Mouse (Mus musculus): ENCODE data around the gene Rilpl1.
"Not testable (repeated sequence)": the region's sequence is repeated elsewhere in the genome, so short reads cannot be mapped to it uniquely, and the experiment has no call there.

Rilpl1 gene

DNA sequence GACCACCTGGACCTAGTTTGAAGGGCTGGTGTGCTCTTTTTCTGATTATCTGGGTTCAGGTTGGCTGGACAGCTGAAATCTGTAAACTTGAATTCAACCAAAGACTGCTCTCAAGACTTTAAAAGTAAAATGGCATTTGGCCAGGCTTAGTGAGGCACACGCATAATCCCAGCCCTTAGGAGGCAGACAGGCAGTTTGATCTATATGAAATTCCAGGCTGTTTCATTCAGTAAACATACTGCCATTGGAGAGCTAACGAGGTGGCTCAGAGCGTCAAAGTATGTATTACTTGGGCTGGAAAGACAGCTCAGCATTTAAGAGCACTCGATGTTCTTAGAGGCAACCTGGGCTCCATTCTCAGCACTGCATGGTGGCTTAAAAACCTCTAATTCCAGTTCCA lies 39.5 kb downstream of the Rilpl1 start:
- DNase-seq, result no peak

DNA sequence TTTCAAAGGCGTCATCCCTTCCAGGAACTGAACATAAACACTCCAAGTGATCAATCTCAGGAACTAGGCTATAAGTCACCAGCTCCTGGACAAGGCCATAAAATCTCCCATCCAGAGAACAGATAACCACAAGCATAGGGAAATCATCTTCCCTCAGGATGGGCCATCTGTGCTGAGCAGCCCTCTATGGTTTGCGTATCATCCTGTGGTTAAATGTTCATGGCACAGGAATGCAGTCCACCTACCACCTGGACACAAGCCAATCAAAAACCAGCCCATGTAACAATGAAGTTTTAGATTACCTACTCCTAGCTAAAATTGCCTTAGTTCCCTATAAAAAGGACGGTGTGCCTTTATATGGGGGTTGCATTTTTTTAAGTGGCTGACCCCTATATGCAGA lies 42.3 kb downstream of the Rilpl1 start:
- DNase-seq, result no peak

DNA sequence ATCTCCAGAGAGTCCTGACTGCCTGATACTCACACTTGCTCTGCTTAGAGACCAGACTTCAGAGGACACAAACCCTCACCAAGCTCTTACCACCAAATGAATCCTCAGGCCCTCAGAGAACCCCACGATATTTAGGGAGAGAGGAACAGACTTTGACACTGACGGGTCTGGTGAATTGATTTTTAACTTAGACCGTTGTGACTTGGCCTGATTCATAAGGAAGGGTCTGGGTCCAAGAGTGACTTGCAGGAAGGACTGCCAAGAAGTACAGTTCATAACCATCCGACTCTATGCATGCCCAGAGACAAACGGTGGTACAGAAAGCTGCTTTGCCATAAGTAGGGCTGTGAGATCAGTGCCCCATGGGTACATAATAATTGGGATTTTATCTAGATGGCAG lies 45.5 kb downstream of the Rilpl1 start:
- no peak for DNase-seq

DNA sequence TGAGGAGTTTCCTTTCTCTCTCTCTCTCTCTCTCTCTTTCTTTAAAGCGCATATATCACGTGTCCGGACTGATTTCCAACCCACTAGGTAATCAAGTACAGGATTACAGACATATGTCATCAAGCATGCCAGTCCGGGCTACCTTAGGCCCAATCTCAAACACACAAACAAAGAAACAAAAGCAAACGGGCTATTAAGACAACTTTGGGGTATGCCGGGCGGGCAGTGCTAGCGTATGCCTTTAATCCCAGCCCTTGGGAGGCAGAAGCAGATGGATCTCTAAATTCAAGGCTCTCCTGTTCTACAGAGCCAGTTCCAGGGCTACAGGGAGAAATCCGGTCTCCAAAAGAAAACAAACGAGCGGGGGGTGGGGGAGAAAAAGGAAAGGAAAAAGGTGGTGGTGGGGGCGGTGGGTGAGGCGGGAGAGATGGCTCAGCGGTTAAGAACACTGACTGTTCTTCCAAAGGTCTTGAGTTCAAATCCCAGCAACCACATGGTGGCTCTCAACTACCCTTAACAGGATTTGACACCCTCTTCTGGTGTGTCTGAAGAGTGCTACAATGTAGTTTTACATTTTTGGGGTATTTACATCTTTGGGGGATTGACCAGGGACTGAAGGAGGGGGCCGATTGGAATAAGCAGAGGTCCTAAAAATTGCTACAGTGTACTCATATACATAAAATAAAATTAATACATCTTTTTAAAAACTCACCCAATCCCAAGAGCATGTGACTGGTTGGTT lies 47.4 kb downstream of the Rilpl1 start:
- no peak for DNase-seq

DNA sequence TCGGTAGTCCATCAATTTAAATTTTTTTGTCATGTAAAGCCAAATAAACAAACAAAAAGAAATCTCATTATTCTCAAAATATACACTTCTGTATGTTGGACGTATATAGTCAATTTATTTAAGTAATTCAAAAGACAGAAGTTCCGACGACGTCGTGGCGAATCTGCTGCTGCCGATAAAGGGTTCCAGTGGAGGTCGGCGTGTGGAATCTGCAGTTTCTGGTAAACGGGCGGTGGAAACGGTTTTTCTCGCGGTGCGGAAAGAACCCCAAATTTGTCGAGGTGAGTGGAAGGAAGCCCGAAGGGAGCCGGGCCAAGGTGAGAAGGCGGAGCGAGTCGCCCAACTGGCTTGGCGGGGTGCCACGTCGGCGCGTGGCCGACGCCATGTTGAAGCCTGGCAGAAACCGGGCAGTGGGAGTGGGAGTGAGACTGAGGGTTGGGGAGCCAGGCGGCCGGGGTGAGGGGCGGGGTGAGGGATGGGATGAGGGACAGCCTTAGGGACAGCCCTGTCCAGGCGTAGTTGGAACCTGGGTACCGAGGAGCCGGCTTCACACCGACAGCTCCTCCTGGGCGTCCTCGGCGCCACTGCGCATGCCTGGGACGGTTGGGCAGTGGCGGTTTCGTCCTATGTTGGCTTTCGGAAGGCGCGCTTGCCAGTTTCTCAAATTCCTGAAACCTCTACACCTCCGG lies 48.1 kb downstream of the Rilpl1 start, which contains the start of gene Snrnp35:
Gene Snrnp35, plus strand, starts transcription at position 169 of the 689 bp plus-strand sequence.
- DNase-seq, result peak; percentile 92

DNA sequence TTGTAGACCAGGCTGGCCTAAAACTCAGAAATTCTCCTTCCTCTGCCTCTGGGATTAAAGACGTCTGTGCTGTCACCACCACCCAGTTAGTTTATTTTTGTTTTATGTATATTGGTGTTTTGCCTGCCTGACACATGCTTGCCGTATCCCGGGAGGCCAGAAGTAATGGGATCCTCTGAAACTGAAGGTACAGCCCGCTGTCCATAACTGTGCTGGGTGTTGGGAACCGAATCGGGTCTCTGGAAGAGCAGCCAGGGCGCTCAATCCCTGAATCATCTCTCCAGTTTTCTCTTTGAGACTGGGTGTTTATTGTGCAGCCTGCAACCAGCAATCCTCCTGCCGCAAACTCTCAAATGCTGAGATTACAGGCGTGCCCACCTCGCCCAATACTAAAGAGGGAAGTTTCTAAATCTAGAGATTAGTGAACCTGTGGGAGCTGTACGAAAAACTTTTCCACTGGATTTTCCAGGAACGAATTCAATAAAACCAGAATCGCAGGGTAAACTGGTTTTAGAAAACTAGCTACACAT lies 48.7 kb downstream of the Rilpl1 start:
- DNase-seq, result peak; percentile 28

DNA sequence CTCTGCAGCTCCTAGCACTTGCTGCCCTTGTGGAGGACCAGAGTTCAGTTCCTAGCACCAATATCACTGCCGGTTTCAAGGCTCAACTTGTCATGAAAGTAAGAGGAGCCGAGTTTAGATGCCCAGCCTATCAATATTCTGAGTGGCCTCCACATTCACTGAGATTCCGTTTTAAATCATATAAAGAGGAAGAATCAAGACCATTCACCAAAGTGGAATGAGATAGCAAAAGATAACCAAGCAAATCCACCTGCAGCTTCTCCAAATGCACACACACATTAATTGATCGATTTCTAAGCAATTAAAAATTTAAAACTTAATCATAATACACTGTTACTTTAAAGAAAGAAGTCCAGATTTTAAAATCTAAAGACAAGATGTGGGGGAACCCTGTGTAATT lies 49.5 kb downstream of the Rilpl1 start:
- no peak for DNase-seq

DNA sequence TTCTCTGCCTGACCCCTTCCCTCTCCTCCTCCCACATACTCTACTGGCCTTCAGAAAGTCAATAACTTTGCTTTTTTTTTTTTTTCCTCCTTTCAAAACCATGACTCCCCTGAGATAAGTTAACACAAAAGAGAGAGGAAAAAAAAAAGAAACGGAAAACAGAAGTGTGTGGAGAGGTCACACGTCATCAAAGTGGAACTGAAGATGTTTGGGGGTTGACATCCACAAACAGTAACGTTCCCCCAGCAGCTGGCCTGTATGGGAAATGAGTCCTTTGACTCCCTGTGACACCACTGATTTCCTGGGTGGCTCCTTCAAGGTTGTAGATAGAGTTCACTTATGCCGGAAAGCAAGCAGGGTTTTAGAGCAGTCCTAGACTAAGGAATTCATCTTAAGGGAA lies 51.1 kb downstream of the Rilpl1 start:
- DNase-seq, result no peak

DNA sequence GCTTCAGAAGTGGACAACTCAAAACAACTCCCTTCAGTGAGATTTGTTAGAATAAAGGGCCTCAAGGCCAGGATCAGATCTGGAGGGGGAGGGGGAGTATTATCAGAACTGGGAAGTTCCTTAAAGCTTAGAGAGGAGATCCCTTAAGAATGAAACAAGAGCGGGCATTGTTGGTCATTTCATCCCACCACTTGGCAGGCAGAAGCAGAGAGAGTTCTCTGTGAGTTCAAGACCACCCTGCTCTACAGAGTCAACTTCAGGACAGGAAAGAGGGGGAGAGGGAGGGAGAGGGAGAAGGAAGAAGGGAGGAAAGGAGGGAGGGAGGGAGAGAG lies 52.4 kb downstream of the Rilpl1 start:
- DNase-seq, result no peak

DNA sequence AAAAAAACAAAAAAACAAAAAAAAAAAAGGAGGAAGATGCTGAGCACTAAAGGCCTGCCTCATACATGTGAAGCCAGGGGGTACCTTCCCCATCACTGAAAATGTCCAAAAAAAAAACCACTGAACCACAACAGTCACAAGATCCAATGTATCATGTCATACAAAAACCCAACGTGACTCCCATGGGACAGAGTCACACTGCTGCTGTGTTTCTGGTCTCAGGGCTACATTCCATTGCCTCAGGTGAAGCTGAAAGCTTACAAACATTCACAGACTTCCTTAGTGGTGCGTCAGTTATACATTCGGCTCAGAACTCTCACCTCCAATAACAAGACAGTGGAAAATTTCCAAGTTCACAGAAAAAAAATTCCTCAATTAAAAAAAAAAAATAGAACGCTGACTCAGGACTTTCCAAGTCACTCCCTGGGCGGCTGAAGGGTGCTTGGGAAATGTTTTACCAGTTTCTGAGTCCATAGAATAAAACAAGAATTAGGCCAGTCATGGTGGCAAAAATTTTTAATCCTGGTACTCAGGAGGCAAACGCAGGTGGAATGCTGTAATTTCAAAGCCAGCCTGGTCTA lies 60.5 kb downstream of the Rilpl1 start:
- no peak for DNase-seq

DNA sequence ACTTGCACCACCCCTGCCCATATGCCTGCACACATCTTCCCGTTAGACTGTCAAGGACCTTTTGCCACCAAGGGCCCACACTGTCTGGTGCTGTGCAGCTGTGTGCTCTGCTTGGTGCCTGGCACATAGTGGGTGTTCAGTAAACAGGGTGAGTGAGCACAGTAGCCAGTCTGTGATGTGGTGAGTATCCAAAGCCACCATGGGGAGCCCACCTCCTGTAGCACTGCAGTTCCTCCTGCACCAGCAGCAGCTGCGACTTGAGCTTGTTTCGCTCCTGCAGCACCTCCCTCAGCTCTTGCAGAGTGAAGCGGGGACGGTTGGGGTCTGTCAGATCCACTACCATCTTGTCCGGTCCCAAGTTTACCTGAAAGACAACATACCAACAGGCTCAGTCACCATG lies 61.7 kb downstream of the Rilpl1 start:
- no peak for DNase-seq

DNA sequence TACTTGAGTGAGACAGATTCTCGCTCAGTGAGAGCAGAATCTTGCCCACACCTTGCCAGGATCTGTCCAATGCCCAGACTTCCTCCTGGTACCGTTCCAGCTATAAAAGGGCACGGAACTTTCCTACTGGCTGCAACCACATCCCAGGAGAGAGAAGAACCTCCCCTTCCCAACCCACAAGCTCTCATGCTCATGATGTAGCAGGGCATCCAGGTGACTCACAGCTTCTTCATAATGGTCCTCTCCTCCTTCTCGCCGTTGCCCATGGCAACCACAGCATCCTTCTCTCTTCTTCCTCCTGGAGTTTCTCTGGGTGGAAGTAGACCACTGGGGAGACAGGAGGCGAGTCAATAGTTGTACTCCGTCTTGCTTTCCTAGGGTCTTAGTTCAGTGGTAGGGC lies 62.8 kb downstream of the Rilpl1 start:
- no peak for DNase-seq

DNA sequence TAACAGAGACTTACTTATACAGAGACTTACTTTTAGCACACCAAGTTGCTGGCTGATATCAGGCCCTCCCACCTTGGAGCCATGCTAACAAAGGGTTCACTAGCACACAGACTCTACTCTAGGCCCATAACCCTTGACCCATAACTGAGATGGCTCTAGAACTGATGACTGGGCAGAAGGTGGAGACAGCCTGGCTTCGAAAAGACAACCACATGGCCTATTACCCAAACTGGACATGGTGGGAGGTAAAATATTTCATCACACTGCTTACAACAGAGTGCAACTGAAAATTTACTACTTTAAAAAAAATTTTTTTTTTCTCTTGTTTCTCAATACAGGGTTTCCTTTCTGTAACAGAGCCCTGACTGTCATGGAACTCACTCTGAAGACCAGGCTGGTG lies 63.4 kb downstream of the Rilpl1 start:
- no peak for DNase-seq

DNA sequence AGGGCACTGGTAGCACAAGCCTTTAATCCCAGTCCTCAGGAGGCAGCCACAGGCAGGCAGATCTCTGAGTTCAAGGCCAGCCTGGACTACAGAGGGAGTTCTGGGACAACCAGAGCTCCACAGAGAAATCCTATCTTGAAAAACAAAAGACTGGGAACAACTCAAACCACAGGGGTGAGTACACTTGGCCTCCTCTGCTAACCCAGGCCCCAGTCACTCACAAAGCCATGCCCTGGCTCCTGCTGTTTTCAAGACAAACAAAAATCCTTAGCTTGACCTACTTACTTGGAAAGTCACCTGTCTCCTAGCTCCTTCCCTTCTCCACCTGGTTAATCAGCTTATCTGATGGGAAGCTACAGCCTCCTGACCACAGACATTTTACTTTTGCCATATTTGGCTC lies 66.3 kb downstream of the Rilpl1 start:
- DNase-seq, result no peak

DNA sequence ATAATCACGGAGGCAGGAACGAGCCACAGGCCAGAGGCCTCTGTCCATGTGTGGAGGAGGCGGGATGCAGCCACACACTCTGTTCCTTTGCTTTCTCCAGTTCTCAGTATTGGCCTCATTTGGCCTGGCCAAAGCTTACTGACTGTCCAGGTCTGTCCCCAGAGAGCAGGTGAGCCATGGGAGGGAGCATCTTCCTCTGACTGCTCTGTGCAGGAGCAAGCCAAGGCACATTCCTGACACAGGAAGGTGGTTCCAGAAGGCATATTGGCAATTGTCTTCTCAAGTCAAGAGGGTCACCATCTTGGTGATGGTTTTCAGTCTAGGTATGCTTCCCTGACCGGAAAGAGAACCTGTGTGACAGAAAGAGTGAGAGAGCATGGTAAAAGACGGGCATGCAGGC lies 67.7 kb downstream of the Rilpl1 start:
- DNase-seq, result no peak

DNA sequence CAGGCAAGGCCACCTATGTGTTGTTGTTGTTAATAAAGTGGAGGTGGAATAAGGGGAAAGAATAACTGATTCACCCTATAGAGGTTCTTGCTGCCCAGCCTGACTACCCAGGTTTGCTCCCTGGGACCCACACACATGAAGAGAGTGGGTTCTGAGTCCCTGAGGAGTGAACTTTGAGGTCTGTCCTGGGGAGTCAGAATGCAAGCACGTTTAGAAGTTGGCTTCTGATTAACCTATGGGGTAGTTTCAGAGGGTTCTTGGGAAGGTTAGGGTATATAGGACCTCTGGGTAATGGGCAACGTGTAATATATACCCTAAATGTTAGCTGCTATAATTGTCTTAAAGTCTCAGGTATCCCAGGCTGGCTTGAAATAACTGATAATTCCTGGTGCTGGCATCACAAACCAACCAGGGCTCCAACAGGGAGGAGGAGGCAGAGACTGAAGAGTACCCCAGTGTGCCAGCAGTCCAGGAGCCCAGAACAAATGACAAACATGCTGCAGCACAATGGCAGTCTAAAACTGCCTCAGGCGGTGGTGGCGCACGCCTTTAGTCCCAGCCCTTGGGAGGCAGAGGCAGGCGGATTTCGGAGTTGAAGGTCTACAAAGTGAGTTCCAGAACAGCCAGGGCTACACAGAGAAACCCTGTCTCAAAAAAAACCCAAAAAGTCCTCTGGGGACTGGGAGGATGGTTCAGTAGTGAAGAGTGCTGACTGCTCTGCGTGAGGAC lies 68.7 kb downstream of the Rilpl1 start:
- DNase-seq, result no peak

DNA sequence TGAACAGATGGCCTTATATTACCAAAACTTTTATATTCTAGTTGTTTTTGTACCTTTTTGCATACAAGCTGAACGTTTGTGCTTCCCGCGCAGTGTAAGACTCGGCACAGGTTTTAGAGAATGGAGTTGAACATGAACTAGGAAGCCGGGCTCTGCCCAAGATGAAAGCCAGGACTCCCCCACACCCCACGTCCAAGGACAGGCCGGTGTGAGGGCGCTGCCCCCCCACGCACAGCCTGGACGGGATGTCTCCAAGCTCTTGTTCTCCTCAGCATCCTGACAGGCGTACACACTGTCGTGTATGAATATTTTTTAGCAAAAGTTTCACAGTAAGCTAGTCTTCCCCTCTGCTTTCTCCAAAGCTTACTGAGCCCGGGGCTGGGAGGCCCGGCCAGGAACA lies 70.3 kb downstream of the Rilpl1 start:
- DNase-seq, result not testable (repeated sequence)

DNA sequence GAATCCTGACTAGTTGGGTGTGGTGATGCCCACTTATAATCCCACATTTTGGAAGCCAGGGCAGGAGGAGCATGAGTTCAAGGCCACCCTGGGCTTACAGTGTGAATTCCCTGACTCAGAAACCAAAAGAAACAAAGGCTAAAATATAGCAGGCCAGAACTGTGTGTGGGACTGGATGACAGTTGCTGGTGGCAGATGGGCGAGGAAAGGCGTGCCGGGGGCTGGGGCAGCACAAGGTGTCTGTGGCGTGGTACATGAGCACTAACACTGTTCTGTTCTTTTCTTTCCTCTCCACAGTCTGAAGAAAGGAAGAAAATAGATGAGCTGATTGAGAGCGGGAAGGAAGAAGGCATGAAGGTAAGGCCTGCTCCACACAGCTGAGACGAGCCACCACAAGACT lies 74.4 kb downstream of the Rilpl1 start:
- no peak for DNase-seq

DNA sequence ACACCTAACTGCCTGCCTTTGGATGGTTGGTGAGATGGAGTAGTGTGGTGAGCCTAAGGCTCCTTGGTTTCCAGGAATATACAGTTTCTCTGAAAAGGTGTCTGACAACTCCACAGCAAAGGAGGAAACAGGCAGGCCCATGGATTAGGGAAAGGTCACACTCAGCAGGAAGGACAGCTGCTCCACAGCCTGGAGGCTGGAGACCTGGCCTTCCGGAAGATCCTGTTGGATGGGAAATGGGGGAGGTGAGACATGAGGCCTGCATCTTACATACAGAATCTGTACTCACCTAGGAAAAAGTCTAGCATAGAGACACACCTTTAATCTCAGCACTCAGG lies 77.1 kb downstream of the Rilpl1 start:
- no peak for DNase-seq

DNA sequence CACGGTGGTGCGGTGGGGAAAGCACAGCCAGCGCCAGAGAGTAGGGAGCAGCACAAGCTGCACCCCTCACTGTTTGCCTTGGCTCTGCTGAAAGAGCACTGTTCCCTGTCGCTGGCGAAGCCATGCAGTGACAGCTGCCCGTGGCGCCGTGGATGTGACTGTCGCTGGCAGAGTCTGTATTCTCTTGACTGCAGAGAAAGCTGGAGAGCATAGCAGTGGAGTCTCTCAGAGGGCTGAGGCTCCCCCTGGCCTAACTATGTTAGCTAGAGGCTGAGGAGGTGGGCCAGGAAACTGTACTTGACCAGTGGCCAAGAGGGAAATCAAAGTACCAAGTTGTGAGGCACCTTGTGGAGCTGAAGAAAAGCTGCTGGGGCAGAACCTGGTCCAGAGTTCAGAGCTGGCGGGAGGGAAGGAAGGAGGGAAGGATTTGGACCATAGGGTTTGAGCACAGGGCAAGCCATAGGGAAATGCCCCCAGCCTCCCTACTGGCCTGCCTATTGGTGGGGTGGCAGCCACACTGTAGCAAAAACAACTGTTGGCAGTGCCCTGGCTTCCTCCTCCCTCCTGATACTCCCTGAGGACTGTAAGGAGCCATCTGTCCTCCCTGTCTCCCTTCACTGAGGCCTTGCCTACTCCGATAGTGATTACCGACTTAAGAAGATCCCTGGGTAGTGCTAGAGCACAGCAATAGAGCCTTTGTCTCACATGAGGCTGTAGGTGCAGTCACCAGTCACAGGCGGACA lies 77.7 kb downstream of the Rilpl1 start:
- no peak for DNase-seq

DNA sequence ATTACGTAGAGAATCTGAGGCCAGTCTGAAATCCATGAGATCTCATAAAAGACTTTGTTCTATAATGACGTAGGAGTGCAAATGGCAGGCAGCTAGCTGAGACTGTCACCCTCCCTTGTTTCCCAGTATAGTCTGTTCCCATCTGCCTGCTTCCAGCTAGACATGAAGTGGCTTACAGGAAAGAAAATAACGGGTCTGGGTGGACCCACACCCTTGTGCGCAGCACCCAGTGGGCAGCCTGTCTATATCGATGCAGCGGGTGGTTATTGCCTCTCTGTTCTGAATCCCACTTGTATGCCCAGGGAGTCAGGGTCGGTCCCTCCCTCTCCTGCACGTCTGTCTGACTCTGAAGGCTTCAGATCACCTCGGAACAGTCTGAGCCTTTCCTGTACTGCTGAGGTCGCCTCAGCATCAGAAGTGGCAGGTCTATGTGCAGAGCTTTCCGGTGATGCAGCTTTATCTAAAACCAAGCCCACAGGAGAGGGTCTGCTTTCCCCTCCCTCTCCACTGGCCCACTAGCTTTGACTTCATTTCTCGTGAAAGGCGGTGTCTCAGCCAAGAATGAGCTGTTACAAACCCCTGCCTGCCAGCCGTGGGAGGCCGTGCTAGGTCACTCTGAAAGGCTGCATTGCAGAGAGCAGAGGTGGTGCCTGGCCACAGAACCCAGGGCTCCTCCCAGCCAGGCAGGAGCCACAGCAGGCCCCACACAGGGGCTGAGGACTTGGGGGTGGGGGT lies 78.5 kb downstream of the Rilpl1 start:
- DNase-seq, result no peak

DNA sequence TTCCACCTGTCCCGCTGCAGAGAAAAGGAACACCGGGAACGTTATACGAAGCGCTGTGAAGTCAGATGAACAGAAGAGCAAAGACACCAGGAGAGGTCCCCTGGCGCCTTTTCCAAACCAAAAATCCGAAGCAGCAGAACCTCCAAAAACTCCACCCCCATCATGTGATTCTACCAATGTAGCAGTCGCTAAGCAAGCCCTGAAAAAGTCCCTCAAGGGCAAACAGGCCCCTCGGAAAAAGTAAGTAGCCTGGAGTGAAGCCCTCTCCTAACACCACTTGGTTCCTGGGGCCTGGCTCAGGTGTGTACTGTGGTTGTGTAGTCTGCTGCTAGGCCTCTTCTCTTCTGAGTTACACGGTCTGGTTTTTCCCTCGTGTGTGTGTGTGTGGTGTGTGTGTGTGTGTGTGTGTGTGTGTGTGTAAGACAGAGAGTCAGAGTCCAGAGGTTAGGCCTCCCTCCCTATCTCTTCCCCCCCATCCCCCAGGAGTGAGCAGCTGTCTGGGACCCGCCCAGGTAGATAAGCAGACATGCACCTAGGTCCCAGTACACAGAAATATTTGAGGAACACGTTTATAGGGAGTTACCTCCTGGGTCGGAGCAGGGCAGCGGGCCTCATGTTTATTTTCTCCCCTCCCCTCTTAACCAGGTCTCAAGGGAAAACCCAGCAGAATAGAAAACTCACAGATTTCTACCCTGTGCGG lies 80.4 kb downstream of the Rilpl1 start:
- DNase-seq, result no peak
